Mouse (Mus musculus) embryo, embryonic 10 days (tissue): ENCODE measurements around the gene Lbh.

Experiments used
- DNase-seq: peaks from one replicate; pipeline ENCODE4 v3.0.0-alpha.2; 2015; ENCODE audit warnings: low spot score

The Lbh gene

DNA sequence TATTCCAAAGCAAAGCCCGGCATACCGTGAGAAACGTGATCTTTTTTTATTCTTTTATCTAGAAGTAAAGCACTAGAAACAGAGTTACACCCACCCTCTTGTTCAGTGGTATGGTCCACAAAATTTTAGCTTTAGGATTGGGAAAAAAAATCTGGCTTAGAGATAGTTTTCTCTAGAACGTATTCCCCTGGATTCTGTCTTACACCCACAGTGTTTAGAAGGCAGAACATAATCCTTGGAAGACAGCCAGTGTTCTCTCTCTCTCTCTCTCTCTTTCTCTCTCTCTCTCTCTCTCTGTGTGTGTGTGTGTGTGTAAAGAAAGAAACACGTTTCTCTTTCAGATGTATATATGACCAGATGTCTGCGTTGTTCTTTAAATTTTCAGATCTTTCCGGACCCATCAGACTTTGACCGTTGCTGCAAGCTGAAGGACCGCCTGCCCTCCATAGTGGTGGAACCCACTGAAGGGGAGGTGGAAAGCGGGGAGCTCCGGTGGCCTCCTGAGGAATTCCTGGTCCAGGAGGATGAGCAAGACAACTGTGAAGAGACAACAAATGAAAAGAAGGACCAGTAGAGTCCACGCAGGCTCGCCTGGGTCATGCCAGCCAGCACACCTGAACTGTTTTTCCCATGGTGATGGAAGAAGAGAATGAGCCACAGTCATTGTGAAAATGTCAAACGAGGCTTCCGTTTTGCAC is 20.9 kb downstream of the Lbh start:
- no peak for DNase-seq

DNA sequence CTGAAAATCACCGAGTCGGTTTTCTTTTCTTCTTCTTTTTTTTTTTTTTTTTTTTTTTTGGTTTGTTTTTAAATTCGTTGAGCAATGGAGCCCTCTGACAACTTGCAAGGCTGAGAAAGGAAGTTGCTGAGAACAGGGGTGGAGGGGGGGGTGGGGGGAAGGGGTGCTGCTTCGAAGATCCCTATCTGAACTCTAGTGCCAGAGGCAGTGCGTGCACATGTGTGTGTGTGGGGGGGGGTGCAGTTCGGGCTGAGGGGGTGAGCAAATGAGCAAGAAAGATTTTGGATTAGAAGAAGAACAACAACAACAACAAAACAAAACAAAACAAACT is 21.4 kb downstream of the Lbh start:
- no peak for DNase-seq

DNA sequence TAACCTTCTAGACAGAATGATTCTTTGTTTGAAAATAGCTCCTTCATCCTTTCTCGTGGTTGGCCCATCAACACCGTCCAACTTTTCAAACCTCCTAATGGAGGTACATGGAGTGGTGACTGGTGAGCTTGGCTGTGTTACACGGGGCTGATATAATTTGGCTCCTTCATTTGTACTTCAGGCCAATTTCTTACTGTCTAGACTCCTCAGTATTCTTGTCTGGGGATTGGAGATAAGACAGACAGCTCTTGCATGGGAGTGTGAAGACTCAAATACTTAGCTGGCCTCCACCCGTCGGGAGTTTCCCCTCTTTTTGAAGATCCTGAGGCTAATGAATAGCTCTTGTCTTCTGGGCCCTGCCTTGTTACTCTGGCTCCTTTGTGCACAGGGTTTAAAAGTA is 26.3 kb downstream of the Lbh start:
- no peak for DNase-seq

DNA sequence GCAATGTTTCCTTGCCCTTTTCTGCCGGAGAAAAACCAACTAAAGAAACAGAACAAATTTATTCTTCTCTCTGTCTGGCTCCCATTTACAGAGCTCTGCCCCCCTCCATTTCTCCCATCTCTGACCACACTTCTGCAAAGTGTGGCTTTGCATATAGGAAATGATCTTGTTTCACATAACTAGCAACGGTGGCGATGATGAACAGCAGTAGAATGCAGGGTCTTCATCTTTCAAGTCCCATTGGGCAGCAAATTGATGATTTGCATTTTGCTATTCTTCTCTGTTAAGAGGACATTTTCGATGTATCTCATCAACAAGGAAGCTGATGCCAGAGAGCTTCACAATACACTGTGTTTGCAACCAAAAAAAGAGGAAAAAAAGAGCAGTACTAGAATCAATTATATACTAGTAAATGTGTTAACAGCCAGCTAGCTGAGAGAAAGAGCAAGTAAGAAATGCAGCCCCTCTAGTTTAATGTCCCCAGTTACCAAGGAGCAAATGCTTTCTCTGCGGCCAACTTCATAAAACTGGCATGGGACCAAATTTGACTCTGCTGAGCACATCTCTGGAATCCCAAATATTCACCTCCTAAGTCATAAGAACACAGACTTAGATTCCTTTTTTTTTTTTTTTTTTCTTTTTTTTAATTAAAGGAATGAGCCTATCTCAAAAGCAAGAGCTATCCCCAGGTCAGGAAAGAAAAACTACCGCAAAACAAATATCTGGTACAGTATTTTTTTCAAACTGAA is 29.2 kb downstream of the Lbh start:
- no peak for DNase-seq

DNA sequence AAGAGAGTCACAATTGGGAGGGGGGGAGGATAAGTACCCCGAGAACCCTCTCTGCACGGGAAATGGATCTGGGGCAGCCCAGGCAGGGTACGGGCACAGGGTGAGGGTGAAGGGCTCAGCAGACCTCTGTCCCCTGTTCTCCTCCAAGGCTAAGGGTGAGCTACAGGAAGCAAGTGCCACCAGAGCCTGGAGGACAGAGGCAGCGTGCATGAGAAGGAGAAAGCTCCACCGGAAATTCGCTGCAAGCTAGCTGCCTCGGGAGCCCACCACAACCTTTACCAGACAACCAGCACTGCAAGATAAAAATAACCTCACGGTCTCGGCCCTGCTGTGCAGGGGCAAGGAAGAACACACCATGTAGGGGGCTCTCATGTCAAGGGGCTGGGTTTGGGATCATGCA is 30.0 kb downstream of the Lbh start:
- DNase-seq = no peak

DNA sequence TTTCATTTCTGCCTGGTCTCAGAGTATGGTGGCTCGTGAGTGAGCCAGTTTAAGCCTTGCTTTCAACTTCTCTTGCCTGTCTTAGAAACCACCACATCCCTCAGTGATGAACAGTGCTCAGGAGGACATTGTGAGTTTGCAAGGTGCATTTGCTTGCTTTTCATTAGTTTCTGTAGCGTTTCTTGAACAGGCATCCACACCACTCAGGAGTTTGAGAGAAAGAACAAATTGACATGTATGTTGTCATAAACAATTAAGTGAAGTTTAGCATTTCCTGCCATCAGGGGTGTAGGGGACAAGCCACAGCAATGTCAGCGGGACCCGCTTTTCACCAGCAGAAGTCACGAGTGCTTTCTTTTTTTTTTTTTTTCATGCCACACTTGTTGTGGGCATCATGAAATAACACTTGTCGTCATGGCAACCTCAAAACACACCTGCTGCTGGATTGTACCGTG is 31.2 kb downstream of the Lbh start:
- DNase-seq = no peak

DNA sequence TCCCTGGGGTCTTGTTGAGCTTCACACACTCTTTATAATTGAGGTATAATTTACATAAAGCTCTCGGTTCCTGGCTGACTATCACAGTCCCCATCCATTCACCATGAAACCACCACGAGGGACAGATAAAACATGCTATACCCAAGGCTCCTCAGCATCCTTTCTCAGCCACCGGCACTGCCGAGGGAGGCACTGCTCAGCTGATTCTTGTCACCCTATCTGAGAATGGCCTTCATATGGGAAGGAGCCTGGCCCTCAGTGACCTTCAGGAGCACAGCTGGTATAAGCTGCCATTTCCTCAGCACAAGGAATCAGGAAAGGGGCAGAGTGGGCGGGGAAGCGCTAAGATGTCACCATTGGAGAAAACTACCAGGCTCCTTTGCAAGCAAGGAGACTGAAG is 33.2 kb downstream of the Lbh start:
- DNase-seq = no peak

DNA sequence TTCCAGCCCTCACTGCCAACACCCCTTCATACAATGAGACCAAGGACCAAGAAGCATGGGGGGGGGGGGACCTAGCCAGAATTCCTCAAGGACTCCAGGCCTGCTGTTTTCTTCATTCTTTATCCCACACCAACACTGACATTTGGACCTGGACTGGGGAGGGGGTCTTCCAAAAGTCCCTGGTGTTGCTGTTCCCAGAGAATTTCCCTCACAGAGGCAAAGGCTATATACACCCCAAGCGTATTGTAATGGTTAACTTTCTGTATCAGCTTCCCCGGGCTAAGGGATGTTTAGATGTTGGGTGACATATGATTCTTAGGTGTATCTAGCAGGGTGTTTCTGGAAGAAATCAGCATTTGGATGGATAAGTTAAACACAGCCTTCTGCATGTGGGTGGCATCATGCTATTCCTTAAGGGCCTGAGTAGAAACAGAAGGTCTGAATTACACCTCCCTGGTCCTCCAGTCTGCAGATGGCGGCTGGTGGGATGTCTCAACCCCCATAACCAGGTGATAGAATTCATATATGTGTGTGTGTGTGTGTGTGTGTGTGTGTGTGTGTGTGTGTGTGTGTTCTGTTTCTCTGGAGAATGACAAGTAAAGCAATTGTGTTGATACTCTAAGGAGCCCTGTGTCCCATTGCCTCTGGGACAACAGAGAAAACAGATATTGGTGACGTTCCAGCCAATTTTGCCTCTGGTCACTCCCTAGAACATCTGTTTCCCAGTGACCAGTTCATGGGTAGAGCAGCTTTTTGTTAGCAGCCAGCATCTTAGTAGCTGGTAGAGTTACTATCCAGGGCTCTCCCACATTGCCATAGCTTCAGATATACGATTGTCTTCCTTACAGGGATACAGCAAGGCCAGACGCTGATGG is 35.9 kb downstream of the Lbh start:
- DNase-seq = no peak

DNA sequence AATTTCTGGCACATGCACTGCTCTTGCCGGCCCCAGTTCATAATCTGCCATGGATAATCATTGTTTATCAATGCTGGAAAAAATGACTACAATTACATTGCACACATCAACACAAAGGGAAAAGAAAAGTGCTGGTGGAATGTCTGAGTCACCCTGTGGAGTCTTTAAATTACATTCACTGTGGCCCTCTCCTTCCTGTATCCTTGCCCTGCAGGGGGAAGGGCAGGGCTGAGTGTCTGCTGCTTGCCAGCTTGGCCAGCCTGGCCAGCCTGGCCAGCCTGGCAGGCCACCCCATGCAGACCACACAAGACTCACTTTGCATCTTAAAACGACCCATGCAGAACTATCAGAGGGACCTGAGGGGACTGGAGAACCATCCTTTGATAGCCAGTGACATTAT is 37.4 kb downstream of the Lbh start:
- DNase-seq = no peak

DNA sequence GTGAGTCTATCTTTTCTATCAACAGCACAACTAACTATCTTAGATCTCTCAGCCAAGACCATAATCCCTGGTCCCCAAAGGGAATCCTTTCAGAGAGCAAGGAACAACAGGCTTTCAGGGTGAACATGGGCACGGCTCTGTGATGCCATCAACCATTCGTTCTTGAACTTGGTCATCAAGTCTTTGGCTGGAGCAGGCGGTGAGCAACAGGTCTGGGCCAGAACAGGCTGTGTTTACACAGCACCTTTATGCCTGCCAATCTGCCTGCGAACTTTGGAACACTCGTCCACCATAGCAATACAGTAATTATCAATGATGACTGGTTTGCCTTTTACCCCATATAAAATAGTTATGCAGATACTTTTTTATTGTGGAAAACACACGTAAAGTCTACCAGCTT is 38.9 kb downstream of the Lbh start:
- DNase-seq = no peak

DNA sequence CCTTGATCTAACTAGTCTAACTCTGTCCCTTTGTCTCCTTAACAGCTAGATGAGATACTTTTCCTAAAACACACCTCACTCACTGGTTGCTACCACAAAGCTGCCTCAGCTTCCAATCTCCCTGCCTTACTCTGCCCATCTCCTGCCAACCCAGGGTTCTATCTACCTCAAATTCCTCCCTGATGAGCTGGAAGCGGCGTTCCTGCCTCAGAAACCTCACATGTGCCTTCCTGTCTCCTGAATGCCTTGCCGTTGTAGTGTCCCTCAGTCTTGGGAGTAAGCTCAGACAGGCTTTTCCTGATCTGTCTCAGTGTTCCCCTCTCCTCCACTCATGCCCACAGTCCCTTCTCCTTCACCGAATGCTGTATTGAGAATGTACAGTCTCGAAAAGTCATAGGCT is 40.8 kb downstream of the Lbh start:
- no peak for DNase-seq

DNA sequence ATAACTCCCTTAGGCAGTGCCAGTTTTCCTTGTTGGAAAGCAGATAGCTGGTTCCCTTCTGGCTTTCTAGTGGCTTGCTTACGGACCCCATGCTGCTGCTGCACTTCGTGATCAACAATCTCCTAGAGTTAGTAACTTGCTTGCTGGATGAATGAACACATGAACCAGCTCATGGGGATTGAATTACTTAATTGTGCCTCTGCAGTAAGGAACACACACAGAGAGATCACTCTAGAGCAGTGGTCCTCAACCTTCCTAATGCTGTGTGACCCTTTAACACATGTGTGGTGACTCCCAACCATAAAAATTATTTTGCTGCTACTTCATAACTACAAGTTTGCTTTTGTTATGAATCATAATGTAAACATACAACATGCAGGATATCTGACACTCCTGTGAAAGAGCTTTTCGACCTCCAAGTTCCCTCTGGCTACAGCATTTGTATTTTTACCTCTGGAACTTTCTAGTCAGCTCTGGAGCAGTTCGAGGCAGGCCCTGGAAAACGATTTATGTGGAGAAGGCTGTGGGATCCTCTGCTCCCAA is 41.5 kb downstream of the Lbh start:
- DNase-seq = no peak

DNA sequence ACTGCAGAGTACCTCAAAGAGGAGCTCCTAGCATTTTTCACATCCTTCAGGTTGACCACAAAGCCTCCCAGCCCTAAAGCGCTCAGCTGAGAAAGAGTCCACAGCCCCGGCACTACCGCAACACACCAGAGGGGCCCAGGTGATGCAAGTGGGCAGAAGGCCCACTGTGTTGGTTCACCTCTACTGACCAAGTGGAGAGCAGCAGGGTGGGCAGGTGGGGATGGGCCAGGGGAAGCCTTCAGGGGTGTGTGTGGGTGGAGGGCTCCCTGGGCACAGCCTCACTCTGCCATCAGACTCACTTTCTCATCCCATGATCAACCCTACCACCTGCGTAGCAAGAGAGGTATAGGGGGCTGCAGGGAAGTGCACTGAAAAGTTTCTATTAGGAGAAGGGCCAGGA is 42.1 kb downstream of the Lbh start:
- DNase-seq = no peak

DNA sequence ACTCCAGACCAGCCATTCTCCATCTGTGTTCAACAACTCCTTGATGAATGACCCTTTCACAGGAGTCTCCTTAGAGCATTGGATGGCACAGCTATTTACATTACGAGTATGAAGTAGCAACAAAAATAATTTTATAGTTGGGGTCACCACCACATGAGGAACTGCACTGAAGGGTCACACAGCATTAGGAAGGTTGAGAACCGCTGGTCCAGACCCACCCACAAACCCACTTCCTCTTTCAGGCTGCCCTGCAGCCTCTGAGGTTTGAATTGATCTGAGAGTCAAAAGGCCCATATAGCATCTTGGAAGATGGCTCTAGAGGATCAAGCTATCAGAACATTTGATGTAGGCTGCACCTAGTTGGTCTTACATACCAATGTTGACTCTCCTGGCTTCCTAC is 42.8 kb downstream of the Lbh start:
- DNase-seq = no peak

DNA sequence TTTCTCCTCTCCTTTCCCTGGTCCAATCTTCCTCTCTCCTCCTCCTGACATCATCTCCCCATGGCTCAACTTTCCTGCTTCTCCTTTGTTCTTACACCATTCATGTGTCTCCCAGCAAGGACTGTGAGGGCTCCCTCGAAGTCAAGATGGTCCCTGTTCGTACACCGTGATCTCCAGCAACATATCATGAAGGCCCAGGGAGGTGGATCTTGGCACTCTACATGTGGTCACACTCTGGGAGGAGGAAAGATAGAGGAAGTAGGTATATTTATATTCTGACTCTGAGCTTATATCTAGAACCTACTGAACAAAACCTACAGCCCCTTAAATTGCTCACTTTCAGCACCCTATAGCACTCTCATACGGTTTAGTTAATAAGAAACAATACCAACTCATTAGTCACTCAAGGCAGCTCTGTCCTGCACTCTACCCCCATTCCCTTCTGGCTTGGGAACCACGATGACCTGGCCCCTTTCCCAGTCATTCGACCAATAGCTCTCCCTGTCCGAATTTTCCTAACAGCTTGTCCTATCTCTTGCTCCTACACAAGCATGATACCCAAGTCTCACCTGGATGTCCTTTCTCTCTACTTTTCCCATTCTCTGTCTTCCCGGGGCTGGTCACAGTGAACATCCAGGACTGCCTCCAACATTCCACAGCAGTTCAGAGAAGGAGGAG is 44.0 kb downstream of the Lbh start:
- no peak for DNase-seq

DNA sequence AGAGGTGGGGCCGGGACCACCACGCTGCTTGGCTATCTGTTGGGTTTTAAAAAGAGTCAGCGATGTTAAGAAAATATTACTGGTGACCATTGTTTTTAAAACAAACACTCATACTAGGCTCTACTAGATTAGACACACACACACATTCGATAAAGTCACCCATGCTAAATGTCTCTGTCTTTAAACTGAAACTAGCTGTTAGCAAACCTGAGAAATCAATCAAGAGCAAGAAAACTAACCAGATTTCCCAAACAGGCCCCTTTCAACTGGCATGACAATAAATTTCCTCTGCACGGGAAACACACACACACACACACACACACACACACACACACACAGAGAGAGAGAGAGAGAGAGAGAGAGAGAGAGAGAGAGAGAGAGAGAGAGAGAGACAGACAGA is 47.6 kb downstream of the Lbh start:
- DNase-seq = no peak

DNA sequence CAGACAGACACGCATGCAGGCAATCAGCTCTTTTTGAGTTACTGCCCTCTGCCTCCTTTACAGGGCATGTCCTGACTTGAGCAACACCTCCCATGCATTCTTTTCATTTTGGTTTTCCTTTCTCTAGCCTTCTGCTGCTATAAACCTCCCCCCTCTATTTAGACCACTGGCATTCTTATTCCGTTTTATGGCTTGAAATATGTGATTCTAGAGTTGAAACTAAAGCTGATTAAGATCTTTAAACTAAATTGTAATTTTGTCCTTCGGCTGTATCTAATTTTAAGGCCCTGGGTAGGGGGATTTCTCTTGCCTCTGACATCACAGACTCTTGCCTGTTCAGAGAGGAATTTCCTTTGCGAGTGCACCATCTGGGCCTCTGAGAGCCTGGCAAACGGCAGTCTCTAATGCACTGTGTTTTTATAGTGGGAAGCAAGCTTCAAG is 48.0 kb downstream of the Lbh start:
- DNase-seq = peak; percentile 31

DNA sequence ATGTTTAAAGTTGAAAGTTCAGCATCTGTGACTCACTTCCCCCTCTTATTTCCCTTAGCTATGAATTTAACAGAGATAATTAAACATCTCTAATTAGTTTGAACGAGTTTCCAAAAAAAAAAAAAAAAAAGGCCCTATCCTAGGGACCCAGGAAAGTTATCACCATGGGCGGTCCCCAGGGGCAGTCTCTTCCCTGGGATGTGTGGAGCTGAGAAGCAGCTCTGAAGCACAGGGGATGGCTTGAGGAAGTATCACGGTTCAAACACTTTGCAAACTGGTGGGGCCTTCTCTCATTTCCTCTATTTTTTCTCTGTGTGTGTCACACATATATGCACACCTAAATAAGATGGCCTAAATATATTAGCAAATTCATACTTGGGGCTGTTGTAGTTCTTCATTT is 48.8 kb downstream of the Lbh start:
- no peak for DNase-seq

DNA sequence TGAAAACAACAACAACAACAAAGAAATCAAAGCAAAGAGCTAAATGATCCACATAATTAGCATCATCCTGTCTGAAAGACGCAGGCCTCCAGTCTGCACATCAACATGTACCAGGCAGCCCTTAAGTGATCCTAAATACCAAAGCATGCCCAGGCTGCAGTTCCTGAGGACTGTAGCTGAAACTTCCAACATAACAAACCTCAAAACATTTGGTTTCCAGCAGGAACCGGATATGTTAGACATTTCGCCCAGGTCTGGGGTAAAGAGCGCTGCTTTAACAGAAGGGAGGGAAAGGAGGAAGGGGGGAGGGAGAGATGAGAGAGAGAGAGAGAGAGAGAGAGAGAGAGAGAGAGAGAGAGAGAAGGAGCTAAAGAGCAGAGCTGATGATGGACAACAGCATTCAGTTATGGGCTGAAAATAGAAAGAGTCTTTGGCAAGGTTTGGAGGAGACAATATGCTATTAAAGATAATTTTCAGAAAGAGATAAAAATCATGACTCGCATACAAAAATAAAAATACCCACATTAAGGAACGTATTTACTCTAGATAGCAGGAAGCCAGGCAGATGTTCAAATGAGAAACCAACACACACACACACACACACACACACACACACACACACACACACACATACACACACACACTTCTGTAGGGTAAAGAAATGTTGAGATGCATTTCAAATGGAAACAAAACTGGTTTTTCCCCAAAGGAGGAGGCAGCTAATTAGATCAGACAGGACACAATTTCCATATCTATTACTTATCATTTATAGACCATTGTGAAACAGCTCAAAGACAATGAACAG is 49.5 kb downstream of the Lbh start:
- DNase-seq = no peak

DNA sequence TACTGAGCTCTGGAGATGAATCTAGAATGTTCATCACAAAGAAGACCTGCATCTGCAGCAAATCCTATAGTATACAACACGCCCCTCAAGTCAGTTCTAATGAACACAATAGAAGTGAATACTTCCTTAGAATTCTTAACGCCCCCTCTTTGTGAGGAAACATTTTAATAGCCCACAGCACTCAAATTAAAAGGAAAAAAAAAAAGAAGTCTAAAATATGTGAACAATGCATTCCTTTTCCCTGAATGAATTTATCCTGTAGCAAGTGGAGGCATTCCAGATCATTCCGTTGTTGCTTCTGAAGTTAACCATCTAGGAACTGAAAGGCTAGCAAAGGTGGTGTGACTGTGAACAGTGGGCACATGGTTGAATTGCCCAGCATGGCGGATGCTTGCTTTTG is 50.6 kb downstream of the Lbh start:
- DNase-seq = no peak

DNA sequence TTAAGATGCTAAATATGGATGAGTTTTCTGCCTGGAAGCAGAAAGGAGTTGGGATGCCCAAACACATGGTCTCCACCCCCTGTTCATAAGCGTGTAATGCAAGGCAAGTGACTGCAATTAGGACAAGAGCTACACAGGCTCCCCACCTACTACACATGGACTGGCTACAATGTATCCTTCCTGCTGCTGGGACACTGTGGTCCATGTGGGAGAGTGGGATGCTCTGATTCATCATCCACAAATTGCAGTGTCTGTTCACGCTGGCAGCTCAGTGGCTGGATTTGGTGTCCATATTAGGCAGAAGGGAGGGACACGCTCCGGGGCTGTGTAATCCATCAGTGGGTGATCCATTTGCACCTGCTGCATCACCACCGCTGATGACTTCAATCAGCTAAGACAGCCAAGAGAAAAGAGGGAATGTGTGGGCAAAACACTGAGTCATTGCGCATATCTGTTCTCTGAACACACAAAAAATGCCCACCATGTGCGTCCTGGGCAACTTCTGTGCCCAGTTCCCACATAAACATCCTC is 52.6 kb downstream of the Lbh start:
- DNase-seq = no peak
